Mouse (Mus musculus) MEL (cell line): ENCODE results near the gene Fam131c.

Source experiments
- CTCF ChIP-seq, 3 experiments: IDR thresholded peaks in 2 of 3; conservative IDR thresholded peaks in 1 of 3; 2 replicates each; pipeline ENCODE4 v1.5.1; 2011 to 2012; ENCODE audit warnings: low read length in 3 of 3, low read depth in 2 of 3, mild to moderate bottlenecking in 2 of 3, improper control_type of control experiment in 1 of 3, inconsistent platforms in 1 of 3, mixed read lengths in 1 of 3, moderate library complexity in 1 of 3; ENCODE audit not compliant: control insufficient read depth in 1 of 3, insufficient read depth in 1 of 3, poor library complexity in 1 of 3, severe bottlenecking in 1 of 3
- ELF1 ChIP-seq: IDR thresholded peaks from 2 replicates; pipeline ENCODE4 v1.6.1; 2014; ENCODE audit warnings: low read depth, mild to moderate bottlenecking, inconsistent platforms, low read length, improper control_type of control experiment, moderate library complexity
- GABPA ChIP-seq: IDR thresholded peaks from 2 replicates; pipeline ENCODE4 v1.6.1; 2012; ENCODE audit warnings: low read depth, mild to moderate bottlenecking, inconsistent platforms, low read length, improper control_type of control experiment, moderate library complexity
- GATA1 ChIP-seq: IDR thresholded peaks from 2 replicates; pipeline ENCODE4 v1.6.1; 2011; ENCODE audit warnings: low read depth, low read length, improper control_type of control experiment
- HCFC1 ChIP-seq: IDR thresholded peaks from 2 replicates; pipeline ENCODE4 v1.6.1; 2012; ENCODE audit warnings: low read depth, mild to moderate bottlenecking, inconsistent platforms, low read length, improper control_type of control experiment, moderate library complexity
- KAT2A ChIP-seq: conservative IDR thresholded peaks from 2 replicates; pipeline ENCODE4 v1.6.1; 2012; ENCODE audit warnings: low read depth, low read length, improper control_type of control experiment, inconsistent platforms
- MAFK ChIP-seq: IDR thresholded peaks from 2 replicates; pipeline ENCODE4 v1.6.1; 2011; ENCODE audit warnings: low read depth, mild to moderate bottlenecking, low read length, improper control_type of control experiment, borderline replicate concordance
- MYC ChIP-seq: IDR thresholded peaks from 2 replicates; pipeline ENCODE4 v1.6.1; 2011; ENCODE audit warnings: low read depth, mild to moderate bottlenecking, low read length, improper control_type of control experiment, moderate library complexity
- POLR2A ChIP-seq, 2 experiments: IDR thresholded peaks; 2 replicates each; pipeline ENCODE4 v1.6.1; 2011 to 2012; ENCODE audit warnings: low read length in 2 of 2, mild to moderate bottlenecking in 2 of 2, control low read depth in 1 of 2, improper control_type of control experiment in 1 of 2, low read depth in 1 of 2, moderate library complexity in 1 of 2; ENCODE audit not compliant: control insufficient read depth in 1 of 2, insufficient read depth in 1 of 2, poor library complexity in 1 of 2
- TCF12 ChIP-seq: IDR thresholded peaks from 2 replicates; pipeline ENCODE4 v1.6.1; 2014; ENCODE audit warnings: low read depth, mild to moderate bottlenecking, inconsistent platforms, low read length, improper control_type of control experiment, moderate library complexity
- UBTF ChIP-seq: IDR thresholded peaks from 2 replicates; pipeline ENCODE4 v1.6.1; 2012; ENCODE audit warnings: low read depth, mild to moderate bottlenecking, inconsistent platforms, low read length, improper control_type of control experiment, moderate library complexity, borderline replicate concordance; ENCODE audit not compliant: insufficient read depth
- USF1 ChIP-seq: IDR thresholded peaks from 2 replicates; pipeline ENCODE4 v1.6.1; 2014; ENCODE audit warnings: low read depth, mild to moderate bottlenecking, inconsistent platforms, low read length, improper control_type of control experiment, moderate library complexity
- USF2 ChIP-seq, 2 experiments: IDR thresholded peaks; 2 replicates each; pipeline ENCODE4 v1.6.1; 2011 to 2012; ENCODE audit warnings: improper control_type of control experiment in 2 of 2, low read length in 2 of 2, borderline replicate concordance in 1 of 2, inconsistent platforms in 1 of 2, low read depth in 1 of 2, mild to moderate bottlenecking in 1 of 2; ENCODE audit not compliant: insufficient read depth in 1 of 2

DNA sequence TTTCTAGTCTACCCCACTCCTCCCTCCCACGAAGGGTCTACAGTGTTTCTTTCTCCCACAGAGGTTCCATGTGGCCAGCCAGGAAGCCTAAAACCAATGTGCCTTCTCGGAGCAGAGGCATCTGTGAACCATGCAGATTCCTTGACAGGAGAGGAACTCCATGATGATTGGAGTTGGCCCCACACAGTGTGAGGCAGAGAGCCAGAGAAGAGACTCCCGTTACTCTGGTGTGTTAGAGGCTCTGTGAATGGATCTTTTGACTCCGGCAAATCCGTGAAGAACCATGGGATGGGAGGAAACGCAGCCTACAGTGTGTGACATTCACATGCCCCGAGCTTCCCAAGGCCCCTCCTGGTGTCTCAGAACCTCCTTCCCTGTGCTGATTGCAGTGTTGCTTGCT, 24.5 kb upstream of the Fam131c start:
- TF ChIP-seq KAT2A, result no peak
- no peak for TF ChIP-seq USF1
- no peak for TF ChIP-seq HCFC1
- no peak for TF ChIP-seq ELF1
- no peak for TF ChIP-seq POLR2A (IDR thresholded peaks at IDR 0.05; ENCODE audit: control insufficient read depth in 1 of 2, insufficient read depth in 1 of 2, low read depth in 1 of 2, low read length in 2 of 2, poor library complexity in 1 of 2)
- TF ChIP-seq CTCF (IDR thresholded peaks at IDR 0.05 in 2 of 3, conservative IDR thresholded peaks at IDR 0.05 in 1 of 3; ENCODE audit: control insufficient read depth in 1 of 3, insufficient read depth in 1 of 3, low read depth in 2 of 3, low read length in 3 of 3, poor library complexity in 1 of 3, severe bottlenecking in 1 of 3), result no peak
- no peak for TF ChIP-seq UBTF
- TF ChIP-seq GABPA, result no peak
- TF ChIP-seq MYC, result no peak
- no peak for TF ChIP-seq GATA1
- TF ChIP-seq USF2 (IDR thresholded peaks at IDR 0.05; ENCODE audit: borderline replicate concordance in 1 of 2, insufficient read depth in 1 of 2, low read depth in 1 of 2, low read length in 2 of 2), result no peak
- TF ChIP-seq MAFK, result no peak
- no peak for TF ChIP-seq TCF12
